In the genomic region with DNA sequence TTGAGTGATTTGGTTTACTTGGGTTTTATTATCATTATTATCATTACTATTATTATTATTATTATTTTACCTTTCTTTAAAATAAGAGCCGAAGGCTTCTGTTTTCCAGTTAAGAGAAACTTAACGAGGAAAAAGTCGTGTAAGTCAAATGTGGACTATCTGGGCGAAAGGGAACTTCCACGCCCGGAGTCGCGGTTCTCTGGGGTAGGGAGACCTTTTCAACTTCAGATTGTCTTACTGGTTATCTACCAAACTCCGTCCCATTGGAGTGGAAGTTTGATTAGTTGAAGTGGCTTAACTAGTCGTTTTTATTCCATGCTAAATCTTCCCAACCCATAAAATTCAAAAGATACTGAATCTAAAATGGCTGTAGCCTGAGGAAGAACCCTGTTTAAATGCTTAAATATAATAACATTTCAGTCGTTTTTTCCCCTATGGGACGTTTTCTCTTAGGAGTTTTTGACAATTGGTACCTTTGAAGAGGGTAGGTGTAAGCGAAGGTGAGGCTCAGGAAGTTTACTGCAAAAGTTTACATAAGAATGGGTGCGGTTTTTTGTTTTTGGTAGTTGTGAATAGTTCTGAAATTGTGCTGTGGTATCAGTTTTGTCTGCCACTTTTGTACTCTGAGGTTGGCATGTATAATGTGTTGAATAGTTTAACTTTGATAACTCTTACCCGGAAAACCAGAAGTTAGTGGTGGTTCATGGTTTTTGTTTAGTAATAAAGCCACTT, we compare ENCODE assay signal across 9 mouse cellular contexts. TPM values are rescaled to one million over a fixed set of nuclear protein-coding genes. Genes with fewer than 3 reads are reported as not detected.
DNase-seq lines count a peak whose midpoint lies in the region; ATAC-seq lines count a peak whose summit lies in the region.
"Had no signal": no experiment of that assay in that cellular context is flagged by ENCODE, and none has a peak within 500 bp of the region (broad histone marks: within the 10 kb centered on the region; RNA-seq: fewer than 3 reads in every experiment).

No protein-coding gene starts in this region.

- DNase-seq in cerebellum, adult 9-10 months, result peak; percentile 29
- DNase-seq in cerebellum, adult 9-11 months, result no peak
- peak; percentile 32 for DNase-seq in 416B (ENCODE audit: low read depth)
- DNase-seq in limb, embryonic 11.5 days (ENCODE audit: low spot score), result peak; percentile 26
- no peak for DNase-seq in retina, embryonic 14.5 days (ENCODE audit: low spot score)
- DNase-seq in gastrocnemius, postnatal 4 days (ENCODE audit: low spot score in 2 of 2), result no peak

- WGBS in embryonic facial prominence, embryonic 13.5 days, result 4% methylated on average over 15 of the region's 15 CpGs
- 5% methylated on average over 15 of the region's 15 CpGs for WGBS in limb, embryonic 11.5 days
- 5% methylated on average over 15 of the region's 15 CpGs for WGBS in neural tube, embryonic 12.5 days

- 0 out of 2 replicates have a peak, but pooled peaks cover 3% of the 10 kb centered on the region for H3K4me1 ChIP-seq in embryonic facial prominence, embryonic 13.5 days
- 0 out of 2 replicates have a peak, but pooled peaks cover 2% of the 10 kb centered on the region for H3K4me1 ChIP-seq in limb, embryonic 11.5 days (ENCODE audit: control insufficient read depth, insufficient read depth, low read length)
- H3K4me1 ChIP-seq in neural tube, embryonic 12.5 days, result peaks cover 10% of the 10 kb centered on the region

- peaks cover 8% of the 10 kb centered on the region for H3K36me3 ChIP-seq in embryonic facial prominence, embryonic 13.5 days
- peaks cover 3% of the 10 kb centered on the region; the same call in 1 of the 2 replicates for H3K36me3 ChIP-seq in limb, embryonic 11.5 days (ENCODE audit: control insufficient read depth, insufficient read depth, low read length)
- H3K36me3 ChIP-seq in neural tube, embryonic 12.5 days, result peaks cover 8% of the 10 kb centered on the region

- no peaks in the 10 kb centered on the region for H3K9me3 ChIP-seq in embryonic facial prominence, embryonic 13.5 days
- no peaks in the 10 kb centered on the region for H3K9me3 ChIP-seq in limb, embryonic 11.5 days (ENCODE audit: control insufficient read depth, low read length)
- no peaks in the 10 kb centered on the region for H3K9me3 ChIP-seq in neural tube, embryonic 12.5 days

- no peaks in the 10 kb centered on the region for H3K27me3 ChIP-seq in embryonic facial prominence, embryonic 13.5 days
- H3K27me3 ChIP-seq in limb, embryonic 11.5 days (ENCODE audit: control insufficient read depth, insufficient read depth, low read length), result no peaks in the 10 kb centered on the region
- no peaks in the 10 kb centered on the region for H3K27me3 ChIP-seq in neural tube, embryonic 12.5 days (replicated peaks)
- H3K27me3 ChIP-seq: Patski had no signal

- peak overlapping the region; percentile 93 for H3K27ac ChIP-seq in embryonic facial prominence, embryonic 13.5 days
- H3K27ac ChIP-seq in limb, embryonic 11.5 days (replicated peaks; ENCODE audit: low read depth, low read length), result peak overlapping the region; percentile 75; the same call in 1 of the 2 replicates
- H3K27ac ChIP-seq in neural tube, embryonic 12.5 days, result no peak overlapping the region

- peak overlapping the region; percentile 91 for H3K4me3 ChIP-seq in embryonic facial prominence, embryonic 13.5 days
- peak overlapping the region; percentile 91 for H3K4me3 ChIP-seq in limb, embryonic 11.5 days (ENCODE audit: low read depth, low read length)
- peak overlapping the region; percentile 84 for H3K4me3 ChIP-seq in neural tube, embryonic 12.5 days

- ATAC-seq in embryonic facial prominence, embryonic 13.5 days (ENCODE audit: insufficient number of reproducible peaks, insufficient read depth, low FRiP score, low TSS enrichment, low read depth), result no peak
- no peak for ATAC-seq in limb, embryonic 11.5 days (ENCODE audit: insufficient number of reproducible peaks, low FRiP score, low TSS enrichment, low read depth)
- no peak for ATAC-seq in neural tube, embryonic 12.5 days (ENCODE audit: low FRiP score, low read depth)

- peak overlapping the region; percentile 81 for H3K4me2 ChIP-seq in embryonic facial prominence, embryonic 13.5 days
- peak overlapping the region; percentile 67 for H3K4me2 ChIP-seq in limb, embryonic 11.5 days (ENCODE audit: low read depth, severe bottlenecking)
- peak overlapping the region; percentile 77 for H3K4me2 ChIP-seq in neural tube, embryonic 12.5 days (replicated peaks)

- H3K9ac ChIP-seq in embryonic facial prominence, embryonic 13.5 days, result peak overlapping the region; percentile 94
- H3K9ac ChIP-seq in limb, embryonic 11.5 days (ENCODE audit: low read length), result peak overlapping the region; percentile 84
- peak overlapping the region; percentile 73 for H3K9ac ChIP-seq in neural tube, embryonic 12.5 days

RNA-seq across cellular contexts. Expression of a gene that starts 0.9 kb away (rescaled TPM):
- 37.5 and 40.1 TPM in 2 replicates for polyA plus RNA-seq in embryonic facial prominence, embryonic 13.5 days (2015; fragmentation: Nextera tagmentation; extraction: Ambion mirVana)
- polyA plus RNA-seq in limb, embryonic 11.5 days (2014; fragmentation: Nextera tagmentation; extraction: Ambion mirVana), result 50.0 and 50.3 TPM in 2 replicates
- 19.5 and 20.8 TPM in 2 replicates for polyA plus RNA-seq in neural tube, embryonic 12.5 days (2016; fragmentation: Nextera tagmentation; extraction: Ambion mirVana)
- 10 to 100 TPM; 37.9 to 47.8 TPM for total RNA-seq in gastrocnemius, postnatal 4 days (2021)

RNA-seq across cellular contexts. Expression of a gene that starts 2.6 kb away (rescaled TPM):
- polyA plus RNA-seq in embryonic facial prominence, embryonic 13.5 days (2015; fragmentation: Nextera tagmentation; extraction: Ambion mirVana), result 20.3 and 24.2 TPM in 2 replicates
- polyA plus RNA-seq in limb, embryonic 11.5 days (2014; fragmentation: Nextera tagmentation; extraction: Ambion mirVana), result 26.6 and 28.2 TPM in 2 replicates
- 28.4 and 30.2 TPM in 2 replicates for polyA plus RNA-seq in neural tube, embryonic 12.5 days (2016; fragmentation: Nextera tagmentation; extraction: Ambion mirVana)
- 10 to 100 TPM; 12.1 to 15.0 TPM for total RNA-seq in gastrocnemius, postnatal 4 days (2021)

RNA-seq across cellular contexts. Expression of a gene that starts 38.1 kb away (rescaled TPM):
- 3.1 and 5.0 TPM in 2 replicates for polyA plus RNA-seq in embryonic facial prominence, embryonic 13.5 days (2015; fragmentation: Nextera tagmentation; extraction: Ambion mirVana)
- 1.3 and 1.6 TPM in 2 replicates for polyA plus RNA-seq in limb, embryonic 11.5 days (2014; fragmentation: Nextera tagmentation; extraction: Ambion mirVana)
- 3.5 and 3.8 TPM in 2 replicates for polyA plus RNA-seq in neural tube, embryonic 12.5 days (2016; fragmentation: Nextera tagmentation; extraction: Ambion mirVana)
- 1 to 10 TPM; 4.1 to 4.6 TPM for total RNA-seq in gastrocnemius, postnatal 4 days (2021)

RNA-seq across cellular contexts. Expression of a gene that starts 51.0 kb away (rescaled TPM):
- polyA plus RNA-seq in embryonic facial prominence, embryonic 13.5 days (2015; fragmentation: Nextera tagmentation; extraction: Ambion mirVana), result 15.3 and 15.7 TPM in 2 replicates
- 5.7 and 6.2 TPM in 2 replicates for polyA plus RNA-seq in limb, embryonic 11.5 days (2014; fragmentation: Nextera tagmentation; extraction: Ambion mirVana)
- polyA plus RNA-seq in neural tube, embryonic 12.5 days (2016; fragmentation: Nextera tagmentation; extraction: Ambion mirVana), result 13.2 and 14.7 TPM in 2 replicates
- 10 to 100 TPM; 14.5 to 18.4 TPM for total RNA-seq in gastrocnemius, postnatal 4 days (2021)

Comparison
In these comparisons a context has a peak if more than half of its experiments do, and no peak if none do; other contexts are left out.
1. DNase-seq: peak in cerebellum, adult 9-10 months (single experiment), 416B (single experiment) and limb, embryonic 11.5 days (single experiment); none in cerebellum, adult 9-11 months (single experiment), retina, embryonic 14.5 days (single experiment) and gastrocnemius, postnatal 4 days (0 of 2).
2. Peak in every context shown above with its lines, with median percentiles within 50 percentile points of each other: H3K4me2 ChIP-seq, H3K4me3 ChIP-seq and H3K9ac ChIP-seq.